Mouse (Mus musculus): Measurements from ENCODE around the gene Tmem38b.

GRCm38 (mm10) chr4:53904335-53904734 lies 78.5 kb downstream of the Tmem38b start:
- TF ChIP-seq CTCF (IDR thresholded peaks at IDR 0.05): no peak
- no peak for TF ChIP-seq POLR2A (IDR thresholded peaks at IDR 0.05; ENCODE audit: insufficient read depth, low read depth, low read length)
- no peak for TF ChIP-seq EP300 (IDR thresholded peaks at IDR 0.05; ENCODE audit: insufficient read depth, low read depth, low read length)

Data from heart, adult 2 months (tissue).